ENCODE assay signal across 22 mouse cellular contexts in the genomic region with DNA sequence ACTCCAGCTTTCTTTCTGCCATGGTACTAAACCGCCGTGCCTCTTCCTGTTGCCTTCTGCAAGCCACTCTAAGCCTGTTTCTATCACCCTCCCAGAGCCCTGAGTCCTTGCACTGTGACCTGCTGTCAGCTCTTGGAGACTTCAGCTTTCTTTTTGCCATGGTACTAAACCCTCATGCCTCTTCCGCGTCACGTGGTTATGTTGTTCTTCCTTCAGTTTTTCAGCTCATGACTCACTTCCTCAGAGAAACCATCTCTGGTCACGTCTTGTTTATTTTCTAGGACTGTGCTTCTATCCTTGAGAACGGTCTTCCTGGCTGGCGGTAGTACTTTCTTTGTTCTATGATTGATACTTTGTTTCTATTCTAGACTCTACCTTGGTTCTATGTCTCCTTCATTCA.
DNase-seq lines count a peak whose midpoint lies in the region; ATAC-seq and TF ChIP-seq lines count a peak whose summit lies in the region.
"Had no signal": no experiment of that assay in that cellular context is flagged by ENCODE, and none has a peak within 500 bp of the region (broad histone marks: within the 10 kb centered on the region; RNA-seq: fewer than 3 reads in every experiment).

No protein-coding gene starts in this region.

- no peaks in the 10 kb centered on the region for H3K27me3 ChIP-seq in neural tube, embryonic 11.5 days (ENCODE audit: control insufficient read depth, insufficient read depth, low read length)
- no peaks in the 10 kb centered on the region for H3K27me3 ChIP-seq in forebrain, embryonic 15.5 days
- H3K27me3 ChIP-seq in hindbrain, postnatal 0 days (ENCODE audit: insufficient read depth, low read length): no peaks in the 10 kb centered on the region
- H3K27me3 ChIP-seq: heart, embryonic 13.5 days had no signal

- no peak overlapping the region for H3K9ac ChIP-seq in neural tube, embryonic 11.5 days (ENCODE audit: low read length)
- H3K9ac ChIP-seq in forebrain, embryonic 15.5 days (replicated peaks): no peak overlapping the region
- no peak overlapping the region for H3K9ac ChIP-seq in hindbrain, postnatal 0 days (replicated peaks; ENCODE audit: low read length)
- H3K9ac ChIP-seq: heart, embryonic 13.5 days had no signal

- ATAC-seq in neural tube, embryonic 11.5 days (ENCODE audit: insufficient read depth, low FRiP score, low TSS enrichment): no peak; the same call in 1 of the 2 replicates
- no peak for ATAC-seq in forebrain, embryonic 15.5 days (replicated peaks)
- no peak for ATAC-seq in hindbrain, postnatal 0 days
- ATAC-seq: intestine, postnatal 0 days had no signal

- H3K4me1 ChIP-seq in neural tube, embryonic 11.5 days (ENCODE audit: control insufficient read depth, insufficient read depth, low read length): peaks cover 2% of the 10 kb centered on the region
- H3K4me1 ChIP-seq in forebrain, embryonic 15.5 days: peaks cover 56% of the 10 kb centered on the region
- 0 out of 2 replicates have a peak, but pooled peaks cover 6% of the 10 kb centered on the region for H3K4me1 ChIP-seq in hindbrain, postnatal 0 days (ENCODE audit: insufficient read depth, low read length)
- H3K4me1 ChIP-seq: heart, embryonic 13.5 days had no signal

- no peaks in the 10 kb centered on the region for H3K9me3 ChIP-seq in neural tube, embryonic 11.5 days (ENCODE audit: control insufficient read depth, low read length)
- no peaks in the 10 kb centered on the region for H3K9me3 ChIP-seq in forebrain, embryonic 15.5 days
- no peaks in the 10 kb centered on the region for H3K9me3 ChIP-seq in hindbrain, postnatal 0 days (ENCODE audit: low read length)
- H3K9me3 ChIP-seq: heart, embryonic 13.5 days; limb, embryonic 10.5 days had no signal

- no peak overlapping the region for H3K4me2 ChIP-seq in neural tube, embryonic 11.5 days (ENCODE audit: low read depth)
- no peak overlapping the region for H3K4me2 ChIP-seq in forebrain, embryonic 15.5 days (replicated peaks)
- H3K4me2 ChIP-seq in hindbrain, postnatal 0 days (ENCODE audit: low read depth, low read length): no peak overlapping the region
- H3K4me2 ChIP-seq: heart, embryonic 13.5 days; liver, embryonic 11.5 days had no signal

- peak overlapping the region; percentile 75 for H3K27ac ChIP-seq in neural tube, embryonic 11.5 days (ENCODE audit: low read depth, low read length)
- peak overlapping the region; percentile 60; the same call in 1 of the 2 replicates for H3K27ac ChIP-seq in forebrain, embryonic 15.5 days (replicated peaks)
- H3K27ac ChIP-seq in hindbrain, postnatal 0 days: peak overlapping the region; percentile 62
- H3K27ac ChIP-seq: heart, embryonic 13.5 days; kidney, postnatal 0 days; limb, embryonic 10.5 days had no signal

- WGBS in neural tube, embryonic 11.5 days: 80% methylated on average over 8 of the region's 8 CpGs
- 54% methylated on average over 8 of the region's 8 CpGs for WGBS in forebrain, embryonic 15.5 days
- 57% methylated on average over 8 of the region's 8 CpGs for whole genome bisulfite sequencing in hindbrain, postnatal 0 days

- H3K36me3 ChIP-seq in neural tube, embryonic 11.5 days (ENCODE audit: control insufficient read depth, insufficient read depth, low read length): no peaks in the 10 kb centered on the region
- H3K36me3 ChIP-seq in forebrain, embryonic 15.5 days: no peaks in the 10 kb centered on the region
- H3K36me3 ChIP-seq in hindbrain, postnatal 0 days (ENCODE audit: insufficient read depth, low read length): no peaks in the 10 kb centered on the region
- H3K36me3 ChIP-seq: G1E; heart, embryonic 13.5 days; limb, embryonic 10.5 days had no signal

- TF ChIP-seq CTCF in hindbrain, postnatal 0 days (IDR thresholded peaks at IDR 0.05; ENCODE audit: low read depth): no peak

- no peak for DNase-seq in neural tube, embryonic 11.5 days (ENCODE audit: low spot score)
- no peak for DNase-seq in neural tube, embryonic 10.5 days (ENCODE audit: extremely low spot score, low spot score)
- no peak for DNase-seq in hindbrain, postnatal 0 days (ENCODE audit: low spot score)
- DNase-seq in adrenal gland, adult 8-10 months: no peak
- DNase-seq in adrenal gland, adult 2 months: no peak
- DNase-seq in adrenal gland, adult (ENCODE audit: inconsistent age in 2 of 2, low spot score in 1 of 2): no peak
- DNase-seq: adrenal gland, postnatal 14 days; cerebellum, adult 18-20 months; gastrocnemius, postnatal 36 days; heart, postnatal 36 days; lung, adult 2 months; lung, postnatal 4 days; thymus, adult 18-20 months had no signal

- H3K4me3 ChIP-seq in neural tube, embryonic 11.5 days (ENCODE audit: low read depth, low read length): no peak overlapping the region
- H3K4me3 ChIP-seq in forebrain, embryonic 15.5 days: no peak overlapping the region
- H3K4me3 ChIP-seq in hindbrain, postnatal 0 days (ENCODE audit: low read length): no peak overlapping the region
- H3K4me3 ChIP-seq: erythroblast, embryonic 14.5 days; heart, embryonic 13.5 days; layer of hippocampus, adult 2 months; limb, embryonic 10.5 days had no signal
